Mouse (Mus musculus) adrenal gland, postnatal 0 days (tissue): ENCODE measurements around the gene Tmem30b. TPM values are rescaled to one million over a fixed set of nuclear protein-coding genes. Genes with fewer than 3 reads are reported as not detected.

Experiments
- polyA plus RNA-seq: library from polyadenylated mRNA; unstranded; fragments of >200 nt; fragmentation: Nextera tagmentation; extraction: Ambion mirVana; gene quantifications from 2 replicates; pipeline ENCODE4 v1.2.1, GENCODE M21; 2015

Tmem30b gene
- 1.3 and 2.2 TPM in 2 replicates for polyA plus RNA-seq

GRCm38 (mm10) chr12:73546086-73546711 lies at the start of gene Tmem30b:
Gene Tmem30b, minus strand, starts transcription at chr12:73546392.

GRCm38 (mm10) chr12:73584610-73585240 lies 38.5 kb upstream of the Tmem30b start, which contains the start of gene Prkch:
Gene Prkch, plus strand, starts transcription at chr12:73584796.

Other genes starting within 250 kb of the Tmem30b start
- 4.0 and 7.0 TPM in 2 replicates for gene Prkch, start 38.4 kb upstream of the Tmem30b start, polyA plus RNA-seq